Mouse (Mus musculus): ENCODE measurements around the gene Gar1. TPM values are rescaled to one million over a fixed set of nuclear protein-coding genes. Genes with fewer than 3 reads are reported as not detected.

The Gar1 gene
- polyA plus RNA-seq, 1 experiment from 2014 or later, result 52.2 TPM

- no peaks in the 10 kb centered on the region for H3K27me3 ChIP-seq (ENCODE audit: control insufficient read depth, insufficient read depth, low read length)
- no peaks in the 10 kb centered on the region for H3K9me3 ChIP-seq (ENCODE audit: control insufficient read depth, low read length)
- H3K4me1 ChIP-seq (ENCODE audit: control insufficient read depth, insufficient read depth, low read length), result 0 out of 2 replicates have a peak, but pooled peaks cover 5% of the 10 kb centered on the region
- H3K9ac ChIP-seq (ENCODE audit: low read depth, low read length), result no peak overlapping the region
- no peak overlapping the region for H3K4me2 ChIP-seq (replicated peaks; ENCODE audit: low read depth, low read length)
- no peaks in the 10 kb centered on the region for H3K36me3 ChIP-seq (ENCODE audit: control insufficient read depth, insufficient read depth, low read length)
- no peak for ATAC-seq (ENCODE audit: low FRiP score, low TSS enrichment)
- H3K27ac ChIP-seq (ENCODE audit: low read depth, low read length), result no peak overlapping the region
- no peak overlapping the region for H3K4me3 ChIP-seq (ENCODE audit: low read length)
- 55% methylated on average over 7 of the region's 7 CpGs for WGBS
Measured at GRCm38 (mm10) chr3:129838017-129838416, 6.8 kb upstream of the Gar1 start.

GRCm38 (mm10) chr3:129836965-129837364 lies 5.8 kb upstream of the Gar1 start:
- Histone ChIP-seq H3K4me3 (ENCODE audit: low read length) (no peak overlapping the region), H3K36me3 (ENCODE audit: control insufficient read depth, insufficient read depth, low read length) (no peaks in the 10 kb centered on the region), H3K9me3 (ENCODE audit: control insufficient read depth, low read length) (no peaks in the 10 kb centered on the region), H3K27me3 (ENCODE audit: control insufficient read depth, insufficient read depth, low read length) (no peaks in the 10 kb centered on the region), H3K27ac (ENCODE audit: low read depth, low read length) (no peak overlapping the region), H3K4me1 (ENCODE audit: control insufficient read depth, insufficient read depth, low read length) (0 out of 2 replicates have a peak, but pooled peaks cover 5% of the 10 kb centered on the region), H3K9ac (ENCODE audit: low read depth, low read length) (no peak overlapping the region), H3K4me2 (replicated peaks; ENCODE audit: low read depth, low read length) (no peak overlapping the region)
- 76% methylated on average over 6 of the region's 6 CpGs for WGBS
- no peak for ATAC-seq (ENCODE audit: low FRiP score, low TSS enrichment)

- no peaks in the 10 kb centered on the region for H3K27me3 ChIP-seq (ENCODE audit: control insufficient read depth, insufficient read depth, low read length)
Measured at GRCm38 (mm10) chr3:129836051-129836697, 5.0 kb upstream of the Gar1 start.

GRCm38 (mm10) chr3:129835388-129835934 lies 4.3 kb upstream of the Gar1 start, which contains the start of gene Cfi:
Gene Cfi (plus strand): TSS chr3:129835884.
- ATAC-seq (ENCODE audit: low FRiP score, low TSS enrichment), result no peak
- no peaks in the 10 kb centered on the region for H3K9me3 ChIP-seq (ENCODE audit: control insufficient read depth, low read length)
- H3K27ac ChIP-seq (ENCODE audit: low read depth, low read length), result peak within 1 kb of the TSS; percentile 83
- WGBS, result 44% methylated on average over 6 of the region's 6 CpGs
- peak within 1 kb of the TSS; percentile 38; the same call in 1 of the 2 replicates for H3K9ac ChIP-seq (ENCODE audit: low read depth, low read length)
- no peak within 1 kb of the TSS for H3K4me3 ChIP-seq (ENCODE audit: low read length)
- H3K36me3 ChIP-seq (ENCODE audit: control insufficient read depth, insufficient read depth, low read length), result no peaks in the 10 kb centered on the region
- peak within 1 kb of the TSS; percentile 40 for H3K4me2 ChIP-seq (replicated peaks; ENCODE audit: low read depth, low read length)
- no peaks in the 10 kb centered on the region for H3K27me3 ChIP-seq (ENCODE audit: control insufficient read depth, insufficient read depth, low read length)
- H3K4me1 ChIP-seq (ENCODE audit: control insufficient read depth, insufficient read depth, low read length), result 0 out of 2 replicates have a peak, but pooled peaks cover 5% of the 10 kb centered on the region

More at GRCm38 (mm10) chr3:129836051-129836697, 5.0 kb upstream of the Gar1 start:
- ATAC-seq (ENCODE audit: low FRiP score, low TSS enrichment), result peak; percentile 89
- 10% methylated on average over 11 of the region's 11 CpGs for WGBS
- Histone ChIP-seq H3K9ac (ENCODE audit: low read depth, low read length) (peak overlapping the region; percentile 38; the same call in 1 of the 2 replicates), H3K4me1 (ENCODE audit: control insufficient read depth, insufficient read depth, low read length) (0 out of 2 replicates have a peak, but pooled peaks cover 5% of the 10 kb centered on the region), H3K36me3 (ENCODE audit: control insufficient read depth, insufficient read depth, low read length) (no peaks in the 10 kb centered on the region), H3K4me2 (replicated peaks; ENCODE audit: low read depth, low read length) (peak overlapping the region; percentile 40), H3K27ac (ENCODE audit: low read depth, low read length) (peak overlapping the region; percentile 83), H3K4me3 (ENCODE audit: low read length) (no peak overlapping the region), H3K9me3 (ENCODE audit: control insufficient read depth, low read length) (no peaks in the 10 kb centered on the region)

- peaks cover 28% of the 10 kb centered on the region for H3K36me3 ChIP-seq (ENCODE audit: control insufficient read depth, insufficient read depth, low read length)
- H3K4me1 ChIP-seq (ENCODE audit: control insufficient read depth, insufficient read depth, low read length), result peaks cover 19% of the 10 kb centered on the region
- peak overlapping the region; percentile 94 for H3K4me3 ChIP-seq (ENCODE audit: low read length)
- under 1% methylated on average over 39 of the region's 45 CpGs for WGBS
- peak overlapping the region; percentile 72 for H3K4me2 ChIP-seq (replicated peaks; ENCODE audit: low read depth, low read length)
- no peak for ATAC-seq (ENCODE audit: low FRiP score, low TSS enrichment)
- no peaks in the 10 kb centered on the region for H3K27me3 ChIP-seq (ENCODE audit: control insufficient read depth, insufficient read depth, low read length)
- peak overlapping the region; percentile 92 for H3K9ac ChIP-seq (ENCODE audit: low read depth, low read length)
- peak overlapping the region; percentile 85 for H3K27ac ChIP-seq (ENCODE audit: low read depth, low read length)
- no peaks in the 10 kb centered on the region for H3K9me3 ChIP-seq (ENCODE audit: control insufficient read depth, low read length)
Measured at GRCm38 (mm10) chr3:129830626-129831025, 570 bp downstream of the Gar1 start.

- H3K27me3 ChIP-seq (ENCODE audit: control insufficient read depth, insufficient read depth, low read length), result no peaks in the 10 kb centered on the region
- peaks cover 15% of the 10 kb centered on the region for H3K4me1 ChIP-seq (ENCODE audit: control insufficient read depth, insufficient read depth, low read length)
- ATAC-seq (ENCODE audit: low FRiP score, low TSS enrichment), result no peak
- WGBS, result 94% methylated on average over 5 of the region's 5 CpGs
- no peak overlapping the region for H3K27ac ChIP-seq (ENCODE audit: low read depth, low read length)
- no peak overlapping the region for H3K4me2 ChIP-seq (replicated peaks; ENCODE audit: low read depth, low read length)
- H3K4me3 ChIP-seq (ENCODE audit: low read length), result no peak overlapping the region
- H3K36me3 ChIP-seq (ENCODE audit: control insufficient read depth, insufficient read depth, low read length), result peaks cover 55% of the 10 kb centered on the region
- no peak overlapping the region for H3K9ac ChIP-seq (ENCODE audit: low read depth, low read length)
- H3K9me3 ChIP-seq (ENCODE audit: control insufficient read depth, low read length), result no peaks in the 10 kb centered on the region
Measured at GRCm38 (mm10) chr3:129827691-129828090, 3.5 kb downstream of the Gar1 start.

GRCm38 (mm10) chr3:129826691-129827090 lies 4.5 kb downstream of the Gar1 start:
- 95% methylated on average over 10 of the region's 10 CpGs for WGBS

GRCm38 (mm10) chr3:129824891-129825290 lies 6.3 kb downstream of the Gar1 start:
- H3K4me1 ChIP-seq (ENCODE audit: control insufficient read depth, insufficient read depth, low read length), result peaks cover 12% of the 10 kb centered on the region
- H3K4me2 ChIP-seq (replicated peaks; ENCODE audit: low read depth, low read length), result no peak overlapping the region
- no peak overlapping the region for H3K9ac ChIP-seq (ENCODE audit: low read depth, low read length)
- H3K27ac ChIP-seq (ENCODE audit: low read depth, low read length), result no peak overlapping the region
- WGBS, result 93% methylated on average over 10 of the region's 10 CpGs
- no peaks in the 10 kb centered on the region for H3K9me3 ChIP-seq (ENCODE audit: control insufficient read depth, low read length)
- no peak for ATAC-seq (ENCODE audit: low FRiP score, low TSS enrichment)
- no peaks in the 10 kb centered on the region for H3K27me3 ChIP-seq (ENCODE audit: control insufficient read depth, insufficient read depth, low read length)
- H3K36me3 ChIP-seq (ENCODE audit: control insufficient read depth, insufficient read depth, low read length), result peaks cover 58% of the 10 kb centered on the region
- H3K4me3 ChIP-seq (ENCODE audit: low read length), result no peak overlapping the region

More at GRCm38 (mm10) chr3:129826691-129827090, 4.5 kb downstream of the Gar1 start:
- Histone ChIP-seq H3K27me3 (ENCODE audit: control insufficient read depth, insufficient read depth, low read length) (no peaks in the 10 kb centered on the region), H3K9me3 (ENCODE audit: control insufficient read depth, low read length) (no peaks in the 10 kb centered on the region), H3K9ac (ENCODE audit: low read depth, low read length) (no peak overlapping the region), H3K27ac (ENCODE audit: low read depth, low read length) (no peak overlapping the region), H3K4me3 (ENCODE audit: low read length) (no peak overlapping the region), H3K4me2 (replicated peaks; ENCODE audit: low read depth, low read length) (no peak overlapping the region), H3K4me1 (ENCODE audit: control insufficient read depth, insufficient read depth, low read length) (peaks cover 15% of the 10 kb centered on the region), H3K36me3 (ENCODE audit: control insufficient read depth, insufficient read depth, low read length) (peaks cover 58% of the 10 kb centered on the region)
- ATAC-seq (ENCODE audit: low FRiP score, low TSS enrichment), result no peak

- no peak overlapping the region for H3K4me2 ChIP-seq (replicated peaks; ENCODE audit: low read depth, low read length)
- H3K9ac ChIP-seq (ENCODE audit: low read depth, low read length), result no peak overlapping the region
- H3K9me3 ChIP-seq (ENCODE audit: control insufficient read depth, low read length), result no peaks in the 10 kb centered on the region
- no peak for ATAC-seq (ENCODE audit: low FRiP score, low TSS enrichment)
- peaks cover 56% of the 10 kb centered on the region for H3K36me3 ChIP-seq (ENCODE audit: control insufficient read depth, insufficient read depth, low read length)
- no peak overlapping the region for H3K27ac ChIP-seq (ENCODE audit: low read depth, low read length)
- peaks cover 4% of the 10 kb centered on the region for H3K4me1 ChIP-seq (ENCODE audit: control insufficient read depth, insufficient read depth, low read length)
- H3K27me3 ChIP-seq (ENCODE audit: control insufficient read depth, insufficient read depth, low read length), result no peaks in the 10 kb centered on the region
- WGBS, result 96% methylated on average over 4 of the region's 4 CpGs
- H3K4me3 ChIP-seq (ENCODE audit: low read length), result no peak overlapping the region
Measured at GRCm38 (mm10) chr3:129824146-129824545, 7.0 kb downstream of the Gar1 start.
